ENCODE assay signal across 23 mouse cellular contexts in the genomic region with DNA sequence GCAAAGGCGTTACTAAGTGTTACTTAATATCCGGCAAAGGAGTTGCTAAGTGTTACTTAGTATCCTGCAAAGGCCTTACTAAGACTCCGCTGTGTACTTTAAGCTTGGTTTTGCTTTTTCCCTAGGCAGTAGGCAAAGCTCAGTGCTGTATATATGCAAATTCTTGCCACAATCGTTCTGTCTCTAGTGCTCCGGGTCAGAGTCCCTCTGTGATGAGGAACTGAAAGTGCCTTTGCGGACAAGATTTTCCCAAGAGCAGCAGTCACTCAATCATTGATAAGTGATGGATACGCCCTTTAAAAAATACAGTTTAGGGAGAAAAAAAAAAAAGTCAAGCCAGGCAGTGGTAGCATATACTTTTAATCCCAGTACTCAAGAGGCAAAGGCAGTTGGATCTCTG. TPM values are rescaled to one million over a fixed set of nuclear protein-coding genes. Genes with fewer than 3 reads are reported as not detected.
DNase-seq lines count a peak whose midpoint lies in the region; ATAC-seq and TF ChIP-seq lines count a peak whose summit lies in the region.
"Had no signal": no experiment of that assay in that cellular context is flagged by ENCODE, and none has a peak within 500 bp of the region (broad histone marks: within the 10 kb centered on the region; RNA-seq: fewer than 3 reads in every experiment).

No protein-coding gene starts in this region.

- ATAC-seq in lung, postnatal 0 days = 0 out of 2 replicates have a peak, but pooled peaks have one; percentile 12
- peak; percentile 38; the same call in 1 of the 2 replicates for ATAC-seq in intestine, embryonic 14.5 days (replicated peaks; ENCODE audit: low FRiP score, low TSS enrichment, low read depth)
- peak; percentile 56 for ATAC-seq in monocyte, adult 5-6 weeks (replicated peaks; ENCODE audit: insufficient number of reproducible peaks, low FRiP score, low TSS enrichment, poor library complexity, severe bottlenecking)

- no peak overlapping the region for H3K4me2 ChIP-seq in lung, postnatal 0 days (replicated peaks; ENCODE audit: low read depth, low read length)
- H3K4me2 ChIP-seq in intestine, embryonic 14.5 days (ENCODE audit: low read length) = no peak overlapping the region
- H3K4me2 ChIP-seq: hindbrain, embryonic 13.5 days; kidney, embryonic 15.5 days; limb, embryonic 13.5 days; lung, embryonic 14.5 days; midbrain, embryonic 15.5 days; stomach, embryonic 15.5 days had no signal

- no peaks in the 10 kb centered on the region; the same call in 1 of the 2 replicates for H3K36me3 ChIP-seq in lung, postnatal 0 days (ENCODE audit: insufficient read depth, low read length)
- peaks cover 31% of the 10 kb centered on the region for H3K36me3 ChIP-seq in intestine, embryonic 14.5 days (ENCODE audit: control insufficient read depth, insufficient read depth, low read length)
- H3K36me3 ChIP-seq: hindbrain, embryonic 13.5 days; midbrain, embryonic 15.5 days; stomach, embryonic 15.5 days had no signal

- H3K27me3 ChIP-seq in lung, postnatal 0 days (replicated peaks; ENCODE audit: insufficient read depth, low read length) = no peaks in the 10 kb centered on the region
- no peaks in the 10 kb centered on the region for H3K27me3 ChIP-seq in intestine, embryonic 14.5 days (replicated peaks; ENCODE audit: control insufficient read depth, insufficient read depth, low read length)
- H3K27me3 ChIP-seq: hindbrain, embryonic 13.5 days; kidney, embryonic 15.5 days; limb, embryonic 13.5 days; midbrain, embryonic 15.5 days; stomach, embryonic 15.5 days had no signal

- no peaks in the 10 kb centered on the region for H3K9me3 ChIP-seq in lung, postnatal 0 days (ENCODE audit: low read length)
- no peaks in the 10 kb centered on the region for H3K9me3 ChIP-seq in intestine, embryonic 14.5 days (ENCODE audit: control insufficient read depth, low read length)
- H3K9me3 ChIP-seq: hindbrain, embryonic 13.5 days; kidney, embryonic 15.5 days; limb, embryonic 13.5 days; midbrain, embryonic 15.5 days; stomach, embryonic 15.5 days had no signal

- no peak overlapping the region for H3K9ac ChIP-seq in lung, postnatal 0 days (replicated peaks; ENCODE audit: low read depth)
- no peak overlapping the region for H3K9ac ChIP-seq in intestine, embryonic 14.5 days (ENCODE audit: low read length)
- H3K9ac ChIP-seq: hindbrain, embryonic 13.5 days; kidney, embryonic 15.5 days; limb, embryonic 13.5 days; lung, embryonic 14.5 days; midbrain, embryonic 15.5 days; stomach, embryonic 15.5 days had no signal

- no peak for TF ChIP-seq EP300 in lung, postnatal 0 days (IDR thresholded peaks at IDR 0.05)

- no peaks in the 10 kb centered on the region for H3K4me1 ChIP-seq in lung, postnatal 0 days (ENCODE audit: insufficient read depth, low read depth, low read length)
- H3K4me1 ChIP-seq in intestine, embryonic 14.5 days (replicated peaks; ENCODE audit: control insufficient read depth, insufficient read depth, low read length) = no peaks in the 10 kb centered on the region
- H3K4me1 ChIP-seq: stomach, embryonic 15.5 days had no signal

- DNase-seq in lung, postnatal 0 days (ENCODE audit: low spot score) = no peak
- no peak for DNase-seq in lung, postnatal 10 days
- DNase-seq in CD4-positive helper T cell, adult 2 months (ENCODE audit: low read depth, low spot score) = peak; percentile 24
- no peak for DNase-seq in intestine, embryonic 14.5 days (ENCODE audit: low spot score)
- DNase-seq in yolk sac, embryonic 10.5 days (ENCODE audit: low spot score) = no peak
- no peak for DNase-seq in ovary, postnatal 10 days (ENCODE audit: low spot score)
- no peak for DNase-seq in urinary bladder, postnatal 36 days (ENCODE audit: low spot score in 2 of 2)
- DNase-seq: adrenal gland, adult 8-10 months; embryo, embryonic 11 days; gastrocnemius, postnatal 36 days; heart, postnatal 14 days; right cerebral cortex, postnatal 4 days; thymus, adult 2 months had no signal

- 65% methylated on average over 7 of the region's 7 CpGs for WGBS in lung, postnatal 0 days
- 82% methylated on average over 7 of the region's 7 CpGs for WGBS in intestine, embryonic 14.5 days

- H3K4me3 ChIP-seq in lung, postnatal 0 days (ENCODE audit: low read depth, low read length) = no peak overlapping the region
- no peak overlapping the region for H3K4me3 ChIP-seq in intestine, embryonic 14.5 days (ENCODE audit: low read depth, low read length)
- H3K4me3 ChIP-seq: hindbrain, embryonic 13.5 days; kidney, embryonic 15.5 days; limb, embryonic 13.5 days; midbrain, embryonic 15.5 days; stomach, embryonic 15.5 days had no signal

- no peak overlapping the region for H3K27ac ChIP-seq in lung, postnatal 0 days (ENCODE audit: low read length)
- H3K27ac ChIP-seq in intestine, embryonic 14.5 days (ENCODE audit: low read depth) = no peak overlapping the region
- H3K27ac ChIP-seq: hindbrain, embryonic 13.5 days; kidney, embryonic 15.5 days; limb, embryonic 13.5 days; midbrain, embryonic 15.5 days; stomach, embryonic 15.5 days had no signal

- no peak for TF ChIP-seq CTCF in lung, postnatal 0 days (IDR thresholded peaks at IDR 0.05)

RNA-seq across cellular contexts. Expression of a gene that starts 48.4 kb away (rescaled TPM):
- polyA plus RNA-seq in lung, postnatal 0 days (2015; fragmentation: Nextera tagmentation; extraction: Ambion mirVana) = 0.08 and 0.11 TPM in 2 replicates
- polyA plus RNA-seq in intestine, embryonic 14.5 days (2014; fragmentation: Nextera tagmentation; extraction: Ambion mirVana) = 103 and 105 TPM in 2 replicates
- total RNA-seq in monocyte, adult 5-6 weeks (2017) = 0.11 to 1.6 TPM (median 1.4 TPM) in 3 replicates
- total RNA-seq: gastrocnemius, postnatal 36 days; layer of hippocampus, postnatal 25 days; left cerebral cortex, postnatal 14 days had no signal
- polyA plus RNA-seq: embryonic facial prominence, embryonic 14.5 days; hindbrain, embryonic 13.5 days; lung, embryonic 14.5 days had no signal

Comparison
In these comparisons a context has a peak if more than half of its experiments do, and no peak if none do; other contexts are left out.
1. RNA of a gene that starts 48.4 kb away (polyA plus RNA-seq): 103 to 105 TPM in intestine, embryonic 14.5 days; 0.08 to 0.11 TPM in lung, postnatal 0 days; every median in the first group is over 10 times any median in the second.
2. Peak in every context shown above with its lines, with median percentiles within 50 percentile points of each other: ATAC-seq.